Mouse (Mus musculus): Measurements from ENCODE around the gene Dnajb1. TPM values are rescaled to one million over a fixed set of nuclear protein-coding genes. Genes with fewer than 3 reads are reported as not detected.

Gene Dnajb1
- polyA plus RNA-seq, 1 experiment from 2014 or later: 59.4 TPM

- H3K27me3 ChIP-seq: no peaks in the 10 kb centered on the region
- no peak overlapping the region for H3K27ac ChIP-seq
- H3K4me2 ChIP-seq: peak overlapping the region; percentile 71
- H3K9me3 ChIP-seq (replicated peaks): no peaks in the 10 kb centered on the region
- ATAC-seq: peak; percentile 49; the same call in 1 of the 2 replicates
- peak overlapping the region; percentile 63 for H3K9ac ChIP-seq
- H3K36me3 ChIP-seq (ENCODE audit: poor library complexity, severe bottlenecking): no peaks in the 10 kb centered on the region
- peak overlapping the region; percentile 34 for H3K4me3 ChIP-seq
- WGBS: 56% methylated on average over 15 of the region's 15 CpGs
- H3K4me1 ChIP-seq: no peaks in the 10 kb centered on the region
These were observed 13.8 kb downstream of the Dnajb1 start for GRCm38 (mm10) chr8:83621691-83622388.

- H3K27me3 ChIP-seq: no peaks in the 10 kb centered on the region
- WGBS: 10% methylated on average over 23 of the region's 23 CpGs
- H3K9ac ChIP-seq: peak overlapping the region; percentile 63
- H3K36me3 ChIP-seq (ENCODE audit: poor library complexity, severe bottlenecking): no peaks in the 10 kb centered on the region
- H3K4me3 ChIP-seq: peak overlapping the region; percentile 34
- peak overlapping the region; percentile 71 for H3K4me2 ChIP-seq
- H3K4me1 ChIP-seq: no peaks in the 10 kb centered on the region
- no peak overlapping the region for H3K27ac ChIP-seq
- no peaks in the 10 kb centered on the region for H3K9me3 ChIP-seq (replicated peaks)
- peak; percentile 95 for ATAC-seq
These were observed 14.5 kb downstream of the Dnajb1 start for GRCm38 (mm10) chr8:83622389-83622989.

- Histone ChIP-seq H3K36me3 (ENCODE audit: poor library complexity, severe bottlenecking) (no peaks in the 10 kb centered on the region), H3K4me2 (no peak overlapping the region), H3K27ac (no peak overlapping the region), H3K27me3 (no peaks in the 10 kb centered on the region), H3K9ac (no peak overlapping the region), H3K4me3 (no peak overlapping the region), H3K9me3 (replicated peaks) (no peaks in the 10 kb centered on the region), H3K4me1 (no peaks in the 10 kb centered on the region)
- ATAC-seq: no peak
- 91% methylated on average over 7 of the region's 7 CpGs for WGBS
These were observed 15.6 kb downstream of the Dnajb1 start for GRCm38 (mm10) chr8:83623549-83623948.

DNA sequence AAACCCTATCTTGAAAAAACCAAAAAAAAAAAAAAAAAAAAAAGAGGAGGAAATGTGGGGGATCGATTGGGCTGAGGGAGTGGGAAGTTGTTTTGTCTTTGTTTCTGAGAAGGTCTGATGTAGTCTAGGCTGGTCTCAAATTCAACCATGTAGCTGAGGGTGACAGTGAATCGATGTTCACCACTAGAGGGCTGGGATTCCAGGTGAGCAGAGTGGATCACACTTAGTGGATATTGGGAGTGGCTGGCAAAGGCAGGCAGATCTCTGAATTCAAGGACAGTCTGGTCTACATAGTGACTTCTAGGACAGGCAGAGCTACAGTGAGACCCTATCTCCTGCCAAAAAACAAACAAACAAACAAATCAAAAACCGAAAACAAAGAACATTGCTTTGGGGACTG is 16.7 kb downstream of the Dnajb1 start:
- H3K4me1 ChIP-seq: no peaks in the 10 kb centered on the region
- no peak overlapping the region for H3K4me3 ChIP-seq
- WGBS: 50% methylated on average over 3 of the region's 3 CpGs
- H3K36me3 ChIP-seq (ENCODE audit: poor library complexity, severe bottlenecking): no peaks in the 10 kb centered on the region
- no peak overlapping the region for H3K9ac ChIP-seq
- H3K27me3 ChIP-seq: no peaks in the 10 kb centered on the region
- ATAC-seq: no peak
- H3K9me3 ChIP-seq (replicated peaks): no peaks in the 10 kb centered on the region
- H3K4me2 ChIP-seq: no peak overlapping the region
- no peak overlapping the region for H3K27ac ChIP-seq

GRCm38 (mm10) chr8:83625676-83626299 is 17.8 kb downstream of the Dnajb1 start:
- no peak overlapping the region for H3K27ac ChIP-seq
- 88% methylated on average over 6 of the region's 6 CpGs for WGBS
- no peak overlapping the region for H3K4me2 ChIP-seq
- ATAC-seq: no peak
- no peaks in the 10 kb centered on the region for H3K27me3 ChIP-seq
- H3K36me3 ChIP-seq (ENCODE audit: poor library complexity, severe bottlenecking): no peaks in the 10 kb centered on the region
- H3K9ac ChIP-seq: no peak overlapping the region
- no peaks in the 10 kb centered on the region for H3K4me1 ChIP-seq
- no peak overlapping the region for H3K4me3 ChIP-seq
- H3K9me3 ChIP-seq (replicated peaks): no peaks in the 10 kb centered on the region

DNA sequence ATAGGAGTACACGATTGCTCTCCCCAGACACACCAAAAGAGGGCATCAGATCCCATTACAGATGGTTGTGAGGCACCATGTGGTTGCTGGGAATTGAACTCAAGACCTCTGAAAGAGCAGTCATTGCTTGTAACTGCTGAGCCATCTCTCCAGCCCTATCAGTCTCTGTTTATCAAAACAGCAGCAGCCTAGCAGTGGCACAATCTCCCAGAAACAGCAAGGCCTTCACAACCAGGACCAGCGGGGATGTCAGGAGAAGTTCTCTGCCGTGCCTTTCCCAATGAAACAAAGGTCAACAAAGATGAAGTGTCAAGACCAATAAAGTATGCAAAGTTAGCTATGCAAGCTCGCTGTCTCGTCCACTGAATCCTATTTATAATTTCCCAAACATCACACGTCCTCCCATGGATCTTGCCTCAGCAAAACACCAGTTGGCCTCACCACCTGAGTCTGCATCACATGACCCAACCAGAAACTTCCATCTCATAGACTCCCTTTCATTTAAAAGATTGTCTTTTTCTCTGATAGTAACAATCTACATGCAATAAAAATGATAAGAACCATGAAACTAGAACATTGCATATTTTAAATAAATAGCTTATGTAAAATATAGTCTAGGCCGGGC is 24.2 kb downstream of the Dnajb1 start:
- no peak overlapping the region for H3K4me2 ChIP-seq

GRCm38 (mm10) chr8:83638856-83639255 is 30.9 kb downstream of the Dnajb1 start:
- Histone ChIP-seq H3K9me3 (replicated peaks) (no peaks in the 10 kb centered on the region; the same call in 1 of the 2 replicates), H3K4me1 (no peaks in the 10 kb centered on the region), H3K9ac (no peak overlapping the region), H3K27ac (no peak overlapping the region), H3K27me3 (peaks cover 3% of the 10 kb centered on the region; the same call in 1 of the 2 replicates), H3K4me3 (no peak overlapping the region), H3K36me3 (ENCODE audit: poor library complexity, severe bottlenecking) (no peaks in the 10 kb centered on the region), H3K4me2 (no peak overlapping the region)
- 71% methylated on average over 4 of the region's 4 CpGs for WGBS
- ATAC-seq: no peak

More for the DNA sequence above, 24.2 kb downstream of the Dnajb1 start:
- H3K4me1 ChIP-seq: no peaks in the 10 kb centered on the region
- no peaks in the 10 kb centered on the region for H3K36me3 ChIP-seq (ENCODE audit: poor library complexity, severe bottlenecking)
- no peaks in the 10 kb centered on the region for H3K27me3 ChIP-seq
- H3K27ac ChIP-seq: no peak overlapping the region
- H3K9ac ChIP-seq: no peak overlapping the region
- H3K9me3 ChIP-seq (replicated peaks): no peaks in the 10 kb centered on the region; the same call in 1 of the 2 replicates
- no peak overlapping the region for H3K4me3 ChIP-seq
- 87% methylated on average over 7 of the region's 7 CpGs for WGBS
- no peak for ATAC-seq

GRCm38 (mm10) chr8:83639649-83640048 is 31.7 kb downstream of the Dnajb1 start:
- no peak for ATAC-seq
- H3K36me3 ChIP-seq (ENCODE audit: poor library complexity, severe bottlenecking): no peaks in the 10 kb centered on the region
- H3K4me3 ChIP-seq: no peak overlapping the region
- no peaks in the 10 kb centered on the region for H3K4me1 ChIP-seq
- no peaks in the 10 kb centered on the region; the same call in 1 of the 2 replicates for H3K9me3 ChIP-seq (replicated peaks)
- no peak overlapping the region for H3K27ac ChIP-seq
- 72% methylated on average over 5 of the region's 5 CpGs for WGBS
- H3K9ac ChIP-seq: no peak overlapping the region
- no peak overlapping the region for H3K4me2 ChIP-seq
- peaks cover 3% of the 10 kb centered on the region; the same call in 1 of the 2 replicates for H3K27me3 ChIP-seq

DNA sequence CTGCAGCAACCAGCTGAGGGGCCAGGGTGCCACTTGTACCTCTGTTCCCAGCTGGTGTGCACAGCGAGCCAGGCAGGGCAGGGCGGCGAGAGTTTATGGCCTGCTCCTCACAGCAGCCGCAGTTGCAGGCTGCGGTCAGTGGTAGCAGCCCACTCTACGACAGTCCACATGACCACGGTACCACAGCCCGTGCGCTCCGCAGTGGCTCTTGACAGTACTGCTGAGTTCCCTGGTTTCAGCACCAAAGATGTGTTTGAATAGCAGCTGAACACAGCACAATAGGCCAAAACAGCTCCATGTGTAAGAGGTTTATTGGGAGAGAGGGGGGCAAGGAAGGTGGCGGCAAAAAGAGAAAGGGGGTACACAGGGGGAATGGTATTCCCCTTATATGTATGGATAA is 39.5 kb downstream of the Dnajb1 start:
- Histone ChIP-seq H3K36me3 (ENCODE audit: poor library complexity, severe bottlenecking) (no peaks in the 10 kb centered on the region), H3K4me1 (peaks cover 5% of the 10 kb centered on the region), H3K27me3 (no peaks in the 10 kb centered on the region), H3K9me3 (replicated peaks) (no peaks in the 10 kb centered on the region), H3K4me2 (no peak overlapping the region), H3K9ac (no peak overlapping the region), H3K27ac (no peak overlapping the region), H3K4me3 (no peak overlapping the region)
- 92% methylated on average over 11 of the region's 11 CpGs for WGBS
- ATAC-seq: no peak

DNA sequence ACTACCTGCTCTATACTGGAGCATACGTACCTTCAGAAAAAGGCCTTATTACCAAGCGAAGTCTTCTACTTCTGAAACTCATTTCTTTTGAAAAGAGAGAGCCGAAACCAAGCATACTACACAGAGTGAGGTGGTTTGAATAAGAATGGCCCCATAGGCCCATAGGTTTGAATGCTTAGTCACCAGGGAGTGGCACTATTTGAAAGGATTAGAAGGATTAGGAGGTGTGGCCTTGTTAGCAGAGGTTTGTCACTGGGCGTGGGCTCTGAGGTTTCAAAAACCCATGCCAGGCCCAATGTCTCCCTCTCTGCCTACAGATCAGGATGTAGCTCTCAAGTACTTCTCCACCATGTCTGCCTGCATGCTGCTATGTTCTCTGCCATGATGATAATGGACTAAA is 40.0 kb downstream of the Dnajb1 start:
- Histone ChIP-seq H3K4me1 (peaks cover 5% of the 10 kb centered on the region), H3K9me3 (replicated peaks) (no peaks in the 10 kb centered on the region), H3K9ac (no peak overlapping the region), H3K27ac (no peak overlapping the region), H3K36me3 (ENCODE audit: poor library complexity, severe bottlenecking) (no peaks in the 10 kb centered on the region), H3K27me3 (no peaks in the 10 kb centered on the region), H3K4me2 (no peak overlapping the region), H3K4me3 (no peak overlapping the region)
- 87% methylated on average over 4 of the region's 4 CpGs for WGBS
- no peak for ATAC-seq

GRCm38 (mm10) chr8:83649699-83650098 is 41.7 kb downstream of the Dnajb1 start:
- no peaks in the 10 kb centered on the region for H3K27me3 ChIP-seq
- no peak overlapping the region for H3K4me3 ChIP-seq
- H3K36me3 ChIP-seq (ENCODE audit: poor library complexity, severe bottlenecking): no peaks in the 10 kb centered on the region
- H3K27ac ChIP-seq: no peak overlapping the region
- no peak for ATAC-seq
- H3K4me2 ChIP-seq: no peak overlapping the region
- no peak overlapping the region for H3K9ac ChIP-seq
- H3K4me1 ChIP-seq: peaks cover 19% of the 10 kb centered on the region
- WGBS: 93% methylated on average over 6 of the region's 6 CpGs
- H3K9me3 ChIP-seq (replicated peaks): no peaks in the 10 kb centered on the region
